Mouse (Mus musculus) lung, postnatal 4 days (tissue): Measurements from ENCODE around the gene Mcts2.
"Not testable (repeated sequence)": the region's sequence is repeated elsewhere in the genome, so short reads cannot be mapped to it uniquely, and the experiment has no call there.

Experiments used
- DNase-seq, 2 experiments: peaks; one replicate each; pipeline ENCODE4 v3.0.0; 2021

Gene Mcts2

DNA sequence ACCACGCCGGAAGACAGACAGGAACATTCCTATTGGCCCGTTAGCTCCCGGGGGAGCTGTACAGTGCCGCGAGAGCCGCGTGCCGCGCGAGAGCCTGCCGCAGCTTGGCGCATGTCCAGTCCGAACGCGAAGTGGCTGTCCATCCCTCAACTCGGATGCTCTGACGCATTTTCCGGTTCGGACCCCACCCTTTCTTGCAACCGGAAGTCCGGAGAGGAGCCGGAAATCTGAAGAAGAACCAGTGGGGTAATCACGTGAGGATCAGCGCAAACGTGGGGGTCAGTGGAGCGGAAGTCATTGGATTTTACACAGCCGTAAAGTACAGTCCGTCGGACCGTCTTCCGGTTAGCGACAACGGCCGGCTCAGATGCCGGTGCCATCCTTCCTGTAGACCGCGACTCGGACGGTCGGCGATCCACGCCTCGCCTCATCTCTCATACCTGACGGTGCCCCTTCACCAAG, at the start of gene Mcts2:
Mcts2 (plus strand) TSS at position 230 of the 462 bp plus-strand sequence.
- peak; percentile 94 to 97 for DNase-seq

- no peak for DNase-seq
These were observed 49.5 kb upstream of the Mcts2 start for GRCm38 (mm10) chr2:152637381-152637780.

DNA sequence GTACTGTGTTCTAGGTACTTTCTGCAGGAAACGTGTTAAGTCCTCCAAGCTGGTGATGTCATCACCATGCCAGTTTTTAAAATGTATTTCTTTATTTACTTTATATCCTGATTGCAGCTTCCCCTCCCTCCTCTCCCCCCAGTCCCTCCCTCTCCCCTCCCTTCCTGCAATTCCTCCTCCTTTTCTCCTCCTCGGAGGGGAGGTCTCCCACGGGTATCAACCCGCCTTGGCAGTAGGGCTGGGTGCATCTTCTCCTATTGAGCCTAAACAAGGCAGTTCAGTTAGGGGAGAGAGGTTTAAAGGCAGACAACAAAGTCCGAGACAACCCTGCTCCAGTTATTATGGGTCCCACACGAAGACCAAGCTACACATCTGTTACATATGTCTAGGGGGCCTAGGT, 48.0 kb upstream of the Mcts2 start:
- peak in 1 of 2 experiments; percentile 62 for DNase-seq

DNA sequence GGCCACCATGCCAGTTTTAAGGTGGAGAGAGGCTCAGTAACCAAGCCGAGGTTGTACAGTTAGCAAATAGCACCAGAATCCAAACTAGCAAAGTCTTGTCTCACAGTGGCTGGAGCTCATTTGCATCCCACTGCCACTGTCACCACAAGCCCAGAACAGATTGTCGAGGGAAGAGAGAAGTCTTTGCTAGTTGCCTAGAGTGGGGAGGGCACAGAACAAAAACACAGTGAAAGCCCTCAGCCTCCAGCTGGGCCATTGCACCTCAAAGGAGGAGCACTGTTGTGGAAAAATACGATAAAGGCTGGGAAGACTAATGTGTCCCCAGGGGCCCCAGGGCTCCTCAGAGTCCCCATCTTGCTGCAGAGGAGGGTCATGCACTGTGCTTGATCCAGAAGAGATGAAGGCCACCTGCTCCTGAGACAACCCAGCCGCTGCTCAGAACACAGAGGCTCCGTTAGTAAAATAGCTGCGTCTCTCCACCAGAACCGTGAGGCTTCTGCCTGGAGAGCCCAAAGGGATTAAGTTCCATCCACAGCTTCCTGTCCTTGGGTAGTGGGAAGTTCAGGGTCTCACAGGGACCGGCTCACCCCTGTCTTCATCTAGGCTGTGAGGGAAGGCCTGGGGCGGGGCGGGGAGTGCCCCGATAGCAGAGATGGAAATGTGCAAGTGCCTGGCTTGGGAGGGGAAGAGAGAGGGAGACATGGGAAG, 47.3 kb upstream of the Mcts2 start:
- DNase-seq = peak in 1 of 2 experiments; percentile 76

GRCm38 (mm10) chr2:152652901-152653620, 33.8 kb upstream of the Mcts2 start:
- DNase-seq = peak; percentile 90 to 95

DNA sequence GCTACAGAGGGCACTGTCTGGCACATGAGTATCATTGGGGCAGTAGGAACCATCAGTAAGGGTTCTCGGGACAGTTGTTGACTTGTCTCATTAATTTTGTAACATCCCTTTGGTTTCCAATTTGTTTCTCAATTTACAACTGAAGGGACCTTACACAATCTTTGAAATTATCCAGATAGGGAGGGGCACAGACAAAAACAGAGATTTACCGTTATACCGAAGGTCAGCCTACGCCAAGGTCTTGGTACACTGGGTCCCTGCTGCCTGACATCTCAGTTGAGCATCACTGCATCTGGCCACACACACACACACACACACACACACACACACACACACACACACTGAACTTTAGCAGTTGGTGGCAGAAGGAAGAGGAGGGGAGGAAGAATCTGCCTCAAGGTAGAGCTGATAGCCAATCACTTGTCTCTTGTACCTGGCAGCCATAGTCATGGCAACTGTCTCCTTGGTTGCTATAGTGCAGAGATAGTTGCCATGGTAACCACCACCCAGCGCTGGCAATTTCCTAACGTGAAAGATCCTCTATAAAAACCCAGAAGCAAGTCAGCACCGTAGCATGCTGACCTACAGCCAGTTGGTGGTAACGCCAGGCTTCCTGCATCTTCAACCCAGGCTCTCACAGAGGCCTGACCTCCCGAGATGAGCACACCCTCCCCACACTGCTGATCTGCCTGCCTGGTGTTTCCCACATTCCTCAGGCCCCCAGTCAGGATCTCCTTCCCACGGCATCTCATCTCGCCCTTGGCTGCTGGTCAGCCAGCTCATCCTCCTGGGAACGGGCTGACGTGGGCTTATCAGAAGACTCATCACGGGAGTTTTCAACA, 32.7 kb upstream of the Mcts2 start:
- DNase-seq = peak in 1 of 2 experiments; percentile 62

GRCm38 (mm10) chr2:152657398-152657797, 29.4 kb upstream of the Mcts2 start:
- DNase-seq = peak in 1 of 2 experiments; percentile 55

DNA sequence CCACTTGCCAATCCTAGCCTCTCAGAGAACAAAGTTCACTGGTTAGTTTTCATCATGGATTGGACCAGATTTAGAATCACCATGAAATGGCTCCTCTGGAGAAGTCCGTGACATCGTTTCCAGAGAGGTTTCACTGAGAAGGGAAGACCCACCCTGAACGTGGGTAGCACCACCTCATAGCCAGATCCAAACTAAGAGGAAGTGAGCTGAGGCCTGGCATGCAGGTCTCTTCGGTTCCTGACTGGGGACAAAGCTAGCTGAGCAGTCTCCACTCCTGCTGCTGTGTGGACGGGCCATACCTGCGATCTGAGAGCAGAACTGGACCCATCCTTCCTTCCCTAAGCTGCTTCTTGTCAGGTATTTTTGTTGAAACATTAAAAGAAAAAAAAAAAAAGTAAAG, 25.7 kb upstream of the Mcts2 start:
- DNase-seq = no peak

GRCm38 (mm10) chr2:152666191-152666590, 20.6 kb upstream of the Mcts2 start:
- not testable (repeated sequence) for DNase-seq

DNA sequence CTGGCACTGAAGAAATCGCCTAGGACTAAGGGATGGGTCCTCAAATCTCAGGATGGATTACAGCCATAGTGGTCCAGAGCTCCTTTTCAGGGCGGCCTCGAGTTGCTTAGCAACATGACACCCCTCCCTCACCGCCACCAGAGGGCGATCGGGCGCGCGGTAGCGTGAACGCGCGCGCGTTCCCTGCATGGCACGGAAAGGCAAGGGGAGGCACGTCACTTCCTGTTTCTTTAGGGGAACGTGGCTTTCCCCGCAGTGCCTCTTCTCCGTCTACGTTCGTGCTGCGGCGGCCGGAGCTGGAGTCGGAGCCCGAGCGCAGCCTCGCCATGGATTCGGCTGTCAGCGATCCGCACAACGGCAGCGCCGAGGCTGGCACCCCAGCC, 17.6 kb upstream of the Mcts2 start, which contains the start of gene H13:
H13 (plus strand) TSS at position 206 of the 383 bp plus-strand sequence.
- DNase-seq = peak; percentile 93 to 94

- peak in 1 of 2 experiments; percentile 49 for DNase-seq
These were observed 17.0 kb upstream of the Mcts2 start for GRCm38 (mm10) chr2:152669639-152670484.

DNA sequence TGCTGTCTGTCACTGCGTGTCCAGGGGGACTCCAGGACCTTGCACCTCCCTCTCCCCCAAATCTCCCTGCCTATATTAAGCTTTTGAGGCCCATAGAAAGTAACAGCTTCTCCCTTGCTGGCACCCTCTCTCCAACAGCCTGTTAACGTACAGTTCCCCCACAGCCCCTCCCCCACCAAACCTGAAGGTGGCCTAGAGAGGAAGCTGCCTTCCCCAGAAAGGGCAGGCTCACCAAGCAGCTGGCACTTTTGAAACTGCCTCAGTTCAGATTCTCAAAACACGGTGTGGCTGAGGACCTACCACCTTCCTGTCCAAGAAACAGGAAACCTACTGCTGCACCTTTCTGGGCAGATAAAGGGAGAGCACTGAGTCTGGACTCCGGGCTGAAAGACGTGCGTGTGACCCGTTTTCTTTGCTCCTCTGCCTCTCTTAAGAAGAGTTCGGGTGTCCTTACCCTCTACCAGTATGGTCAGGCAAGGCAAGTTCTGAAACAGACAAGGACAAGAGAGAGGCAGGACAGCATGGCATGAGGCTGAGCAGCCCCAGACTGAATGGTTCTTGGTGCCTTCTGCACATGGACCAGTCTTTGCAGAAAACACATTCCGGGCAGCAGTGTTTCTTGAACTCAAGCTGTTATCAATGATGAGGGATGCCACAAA, 15.7 kb upstream of the Mcts2 start:
- peak; percentile 58 to 60 for DNase-seq

DNA sequence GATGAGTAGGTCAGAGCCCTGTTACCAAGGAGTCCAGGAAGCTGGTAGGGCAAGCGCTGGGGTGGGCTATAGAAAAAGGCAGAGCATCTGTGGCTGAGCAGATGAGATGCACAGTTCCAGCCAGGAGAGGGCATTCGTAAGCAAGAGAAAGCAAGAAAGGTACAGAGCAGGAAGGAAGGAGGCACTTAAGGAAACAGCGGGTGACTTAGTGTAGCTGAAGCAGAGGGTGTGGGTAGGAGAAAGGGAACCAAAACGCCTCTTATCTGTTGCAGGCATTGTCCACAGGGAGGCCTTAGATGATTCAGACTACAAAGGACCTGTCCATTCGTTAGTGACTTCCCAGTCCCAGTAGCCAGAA, 15.2 kb upstream of the Mcts2 start:
- peak; percentile 54 to 69 for DNase-seq

DNA sequence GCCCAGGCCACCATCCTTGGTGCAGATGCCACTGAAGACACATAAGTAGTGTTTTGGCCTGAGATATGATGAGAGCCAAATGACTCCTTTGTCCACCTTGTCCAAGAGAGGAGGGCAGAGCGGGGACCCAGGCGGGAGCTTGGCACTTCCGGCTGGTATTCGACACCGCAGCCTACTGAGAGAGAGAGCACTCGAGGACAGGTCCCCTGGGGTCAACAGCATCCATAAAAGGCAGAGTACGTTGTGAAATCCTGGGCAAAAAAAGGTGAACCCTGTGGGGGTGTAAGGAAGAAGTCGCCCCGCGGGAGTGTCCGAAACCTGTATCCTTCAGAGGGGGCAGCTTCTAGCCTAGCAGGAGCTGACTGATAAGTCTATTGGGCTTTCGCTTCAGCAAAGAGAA, 14.7 kb upstream of the Mcts2 start:
- no peak for DNase-seq

DNA sequence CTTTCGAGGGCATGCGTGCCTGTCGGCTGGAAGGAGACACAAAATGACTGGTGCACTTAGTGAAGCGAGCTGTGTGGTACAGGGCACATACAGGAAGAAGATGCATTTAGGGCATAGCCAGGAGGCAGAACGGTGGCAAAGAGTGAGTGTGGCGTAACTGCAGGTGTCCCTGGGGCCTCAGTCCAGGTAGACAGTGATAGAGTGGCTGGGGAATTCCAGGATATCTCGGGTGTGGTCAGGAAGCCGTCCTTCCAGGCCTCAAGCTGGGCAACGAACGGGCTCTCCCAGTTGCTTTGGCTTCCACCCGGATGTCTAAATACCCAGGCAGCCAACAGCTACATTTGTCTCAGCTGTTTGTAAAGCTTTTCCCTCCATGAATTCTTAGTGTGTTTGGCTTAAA, 12.7 kb upstream of the Mcts2 start:
- no peak for DNase-seq

DNA sequence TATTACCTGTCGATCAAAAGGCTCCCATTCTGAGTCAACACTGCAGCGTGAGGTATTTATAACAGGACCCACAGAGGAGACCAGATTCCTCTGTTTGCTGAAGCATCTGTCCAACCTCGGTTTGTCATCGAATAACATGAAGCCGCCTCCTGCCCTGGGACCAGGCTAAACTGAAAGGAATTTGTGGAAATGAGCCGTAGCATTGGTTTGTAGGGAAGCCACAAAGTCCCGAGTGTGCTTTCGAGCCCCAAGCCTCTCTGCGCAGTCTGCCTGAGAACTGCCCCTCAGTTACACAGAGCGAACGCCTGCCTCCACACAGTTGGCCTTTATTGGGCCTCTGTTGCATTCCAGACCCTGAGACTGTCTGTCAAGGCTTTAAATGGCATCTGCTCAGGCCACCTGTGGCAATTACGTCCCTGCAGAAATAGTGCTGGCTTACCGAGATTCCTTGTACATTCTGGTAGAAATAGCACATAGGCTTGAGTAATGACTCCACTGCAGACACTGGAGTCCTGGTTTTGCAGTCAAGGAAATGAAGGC, 11.5 kb upstream of the Mcts2 start:
- DNase-seq = no peak

- DNase-seq = peak in 1 of 2 experiments; percentile 53
These were observed 8.5 kb upstream of the Mcts2 start for GRCm38 (mm10) chr2:152678302-152678701.

DNA sequence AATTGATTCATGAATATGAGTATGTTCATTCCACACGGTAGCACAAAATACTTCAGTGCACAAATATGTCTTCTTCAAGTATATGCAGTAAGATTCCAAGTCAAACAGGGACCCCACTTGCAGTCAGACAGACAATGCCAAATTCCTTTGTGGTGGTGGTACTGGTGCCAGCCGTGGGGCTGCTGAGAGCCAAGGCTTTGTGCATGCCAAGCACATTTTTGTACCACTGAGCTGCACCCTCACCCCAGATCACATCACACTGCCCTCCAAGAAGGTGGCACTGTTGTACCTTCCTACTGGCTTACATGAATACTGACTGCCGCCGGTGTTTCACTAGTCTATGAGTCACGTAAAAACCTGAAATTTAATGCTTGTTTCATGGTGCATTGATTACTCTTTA, 7.9 kb upstream of the Mcts2 start:
- no peak for DNase-seq

DNA sequence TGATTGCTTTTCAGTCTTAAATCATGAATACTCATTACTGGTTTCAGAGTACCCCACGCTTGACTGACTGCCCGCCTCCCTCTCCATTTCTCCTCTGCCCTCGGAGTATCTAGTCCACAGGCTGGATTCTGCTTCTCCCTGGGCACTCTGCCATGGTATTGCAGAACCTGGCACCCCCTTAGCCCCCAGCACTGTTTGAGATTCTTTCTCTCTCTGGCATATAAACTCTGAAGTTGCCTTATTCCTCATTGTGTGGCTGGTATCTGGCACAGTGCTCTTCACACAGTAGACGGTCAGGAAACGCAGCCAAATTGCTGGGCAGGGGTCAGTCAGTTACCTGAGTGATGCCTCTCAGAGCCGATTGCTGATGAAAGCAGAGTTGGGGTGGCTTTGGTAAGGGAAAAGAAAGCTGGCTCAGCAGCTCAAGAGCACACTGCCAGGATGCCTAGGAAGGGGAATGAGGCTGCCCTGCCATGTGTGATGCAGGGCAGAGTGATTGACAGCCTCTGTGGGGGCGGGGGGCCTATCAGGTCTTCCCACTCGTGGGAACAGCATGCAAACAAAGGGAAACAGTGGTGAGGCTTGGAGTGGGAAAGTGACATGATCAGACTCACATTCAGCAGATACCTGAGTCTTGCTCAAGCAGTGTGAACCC, 7.0 kb upstream of the Mcts2 start:
- no peak for DNase-seq

DNA sequence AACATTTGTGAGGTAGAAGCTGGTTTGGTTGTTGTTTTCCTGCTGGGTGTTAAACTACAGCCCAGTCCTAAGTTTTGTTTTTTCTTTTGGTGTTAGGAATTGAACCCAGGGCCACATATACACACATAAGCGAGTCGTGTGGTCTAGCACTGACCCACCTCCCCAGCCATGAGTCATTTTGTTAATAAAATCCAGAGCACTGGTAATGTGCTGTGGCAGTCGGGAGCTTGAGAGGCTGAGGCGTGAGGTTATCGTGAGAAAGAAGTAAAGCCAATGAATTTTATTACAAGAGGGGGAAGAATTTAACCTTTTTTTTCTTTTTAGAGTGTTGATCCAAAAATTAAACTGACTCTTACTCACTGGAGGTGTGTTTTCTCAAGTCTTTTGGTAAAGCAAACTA, 3.7 kb upstream of the Mcts2 start:
- DNase-seq = no peak

- DNase-seq = no peak
These were observed 436 bp upstream of the Mcts2 start for GRCm38 (mm10) chr2:152686399-152686798.
